Mouse (Mus musculus) heart, adult 11 months (tissue): ENCODE data around the gene Flt4.
"Not testable (repeated sequence)": the region's sequence is repeated elsewhere in the genome, so short reads cannot be mapped to it uniquely, and the experiment has no call there.

Experiments used
- DNase-seq: peaks from one replicate; pipeline ENCODE4 v3.0.0; 2022

Gene Flt4

GRCm38 (mm10) chr11:49608938-49609867 is at the start of gene Flt4:
Flt4 (plus strand) TSS chr11:49609263.
- DNase-seq, result peak; percentile 98

- DNase-seq, result not testable (repeated sequence)
Observed at GRCm38 (mm10) chr11:49575054-49575453, 34.0 kb upstream of the Flt4 start.

- not testable (repeated sequence) for DNase-seq
Observed at GRCm38 (mm10) chr11:49580452-49580851, 28.6 kb upstream of the Flt4 start.

GRCm38 (mm10) chr11:49590213-49590612 is 18.9 kb upstream of the Flt4 start:
- DNase-seq, result no peak

- not testable (repeated sequence) for DNase-seq
Observed at GRCm38 (mm10) chr11:49597149-49597548, 11.9 kb upstream of the Flt4 start.

GRCm38 (mm10) chr11:49608306-49608705 is 757 bp upstream of the Flt4 start:
- peak; percentile 68 for DNase-seq

GRCm38 (mm10) chr11:49609868-49610824 is 1.1 kb downstream of the Flt4 start:
- peak; percentile 96 for DNase-seq

- DNase-seq, result peak; percentile 66
Observed at GRCm38 (mm10) chr11:49611349-49611748, 2.3 kb downstream of the Flt4 start.

GRCm38 (mm10) chr11:49612154-49612553 is 3.1 kb downstream of the Flt4 start:
- DNase-seq, result peak; percentile 83

- peak; percentile 98 for DNase-seq
Observed at GRCm38 (mm10) chr11:49613349-49613748, 4.3 kb downstream of the Flt4 start.

- DNase-seq, result peak; percentile 78
Observed at GRCm38 (mm10) chr11:49615856-49616725, 7.0 kb downstream of the Flt4 start.

GRCm38 (mm10) chr11:49618476-49618875 is 9.4 kb downstream of the Flt4 start:
- DNase-seq, result peak; percentile 92

GRCm38 (mm10) chr11:49621953-49622352 is 12.9 kb downstream of the Flt4 start:
- DNase-seq, result peak; percentile 95

- no peak for DNase-seq
Observed at GRCm38 (mm10) chr11:49624156-49624555, 15.1 kb downstream of the Flt4 start.

- DNase-seq, result no peak
Observed at GRCm38 (mm10) chr11:49625863-49626262, 16.8 kb downstream of the Flt4 start.

GRCm38 (mm10) chr11:49626748-49627147 is 17.7 kb downstream of the Flt4 start:
- peak; percentile 94 for DNase-seq

GRCm38 (mm10) chr11:49631154-49631553 is 22.1 kb downstream of the Flt4 start:
- no peak for DNase-seq

- DNase-seq, result peak; percentile 97
Observed at GRCm38 (mm10) chr11:49632256-49632655, 23.2 kb downstream of the Flt4 start.

GRCm38 (mm10) chr11:49634101-49634500 is 25.0 kb downstream of the Flt4 start:
- no peak for DNase-seq

- DNase-seq, result peak; percentile 94
Observed at GRCm38 (mm10) chr11:49635671-49636070, 26.6 kb downstream of the Flt4 start.

GRCm38 (mm10) chr11:49636449-49636848 is 27.4 kb downstream of the Flt4 start:
- no peak for DNase-seq

- peak; percentile 83 for DNase-seq
Observed at GRCm38 (mm10) chr11:49645677-49646076, 36.6 kb downstream of the Flt4 start.
